Mouse (Mus musculus) cerebral cortex, adult 2 months (tissue): Measurements from ENCODE around the gene Cdrt4.

Experiments used
- WGBS: fragments of 180-500 bp; shearing (Covaris S2); methylation state at CpG from one replicate; pipeline ENCODE4 v1.1.7; 2018; 5-methylcytosine and 5-hydroxymethylcytosine counted together

Cdrt4 gene

DNA sequence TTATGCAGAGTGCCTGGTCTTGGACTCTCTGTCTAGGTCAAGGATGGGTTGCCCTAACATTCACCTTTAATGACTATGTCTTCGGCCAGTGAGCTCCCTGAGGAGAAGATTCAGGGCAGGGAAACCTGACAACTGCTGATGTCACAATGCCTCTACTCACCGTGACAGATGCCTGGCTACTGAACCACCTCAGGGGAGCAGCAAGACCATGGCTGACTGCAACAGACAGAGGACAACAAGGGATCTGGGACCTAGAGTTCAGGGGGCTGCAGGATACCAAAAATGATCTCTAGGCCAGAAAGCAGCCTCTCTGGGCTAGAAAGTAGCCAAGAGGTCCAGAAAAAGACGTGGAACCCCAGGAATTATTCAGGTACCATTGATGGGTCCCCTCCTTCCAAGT, at the start of gene Cdrt4:
Gene Cdrt4, plus strand, starts transcription at position 182 of the 400 bp plus-strand sequence.
- WGBS: 92% methylated on average over 3 of the region's 3 CpGs

DNA sequence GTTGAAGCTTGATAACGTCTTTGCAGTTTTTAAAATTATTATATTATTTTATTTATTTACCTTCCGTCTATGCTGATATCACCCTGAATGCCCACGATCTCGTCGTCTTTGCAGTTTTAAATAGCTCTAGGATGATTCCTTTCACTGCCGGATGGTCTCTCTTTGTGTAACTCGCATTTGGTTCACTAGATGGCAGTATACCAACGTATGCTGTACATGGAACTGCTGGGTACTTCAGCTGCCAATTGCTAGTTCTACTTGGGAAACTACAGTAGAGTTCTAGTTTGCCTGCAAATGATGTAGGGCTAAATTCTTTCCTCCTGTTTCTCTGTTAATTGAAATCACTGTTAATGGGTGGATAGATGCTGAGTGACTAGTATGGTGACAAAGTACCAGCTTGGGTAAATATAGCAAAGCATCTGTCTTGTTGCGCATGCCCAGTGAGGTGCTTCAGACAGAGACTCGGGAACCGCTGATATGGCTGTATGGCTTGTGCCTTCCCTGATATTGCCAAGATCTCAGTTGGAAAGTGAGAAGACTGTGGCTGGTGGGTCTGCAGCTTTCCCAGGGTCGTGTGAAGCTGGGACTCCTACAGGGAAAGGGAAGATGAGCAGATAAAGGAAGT, 49.2 kb upstream of the Cdrt4 start:
- 18% methylated on average over 12 of the region's 12 CpGs for WGBS

DNA sequence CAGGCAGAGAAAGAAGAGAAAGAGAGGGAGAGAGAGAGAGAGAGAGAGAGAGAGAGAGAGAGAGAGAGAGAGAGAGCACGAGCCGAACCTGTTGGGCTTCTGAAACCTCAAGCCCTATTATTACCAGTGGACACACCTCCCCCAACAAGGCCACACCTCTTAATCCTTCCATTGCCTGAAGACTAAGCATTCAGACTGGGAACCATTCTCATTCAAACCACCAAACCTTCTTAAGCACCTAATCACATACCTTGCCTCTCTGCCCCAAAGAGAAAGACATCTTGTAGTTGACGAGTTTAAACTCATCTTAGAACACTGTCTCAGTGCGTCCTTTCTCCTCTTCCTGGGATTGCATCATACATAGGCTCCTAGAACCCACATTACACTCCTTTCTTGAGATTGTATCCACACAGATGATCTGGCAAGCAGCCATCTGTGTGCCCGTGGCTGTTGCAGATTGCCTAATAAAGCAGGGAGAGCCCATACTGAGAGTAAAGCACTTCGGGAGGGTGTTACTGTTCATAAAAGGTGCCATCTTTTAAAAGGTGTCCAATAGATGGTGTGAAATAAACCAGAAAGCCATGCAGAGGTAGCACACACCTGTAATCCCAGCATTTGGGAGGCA, 47.0 kb upstream of the Cdrt4 start:
- WGBS: 74% methylated on average over 6 of the region's 6 CpGs

DNA sequence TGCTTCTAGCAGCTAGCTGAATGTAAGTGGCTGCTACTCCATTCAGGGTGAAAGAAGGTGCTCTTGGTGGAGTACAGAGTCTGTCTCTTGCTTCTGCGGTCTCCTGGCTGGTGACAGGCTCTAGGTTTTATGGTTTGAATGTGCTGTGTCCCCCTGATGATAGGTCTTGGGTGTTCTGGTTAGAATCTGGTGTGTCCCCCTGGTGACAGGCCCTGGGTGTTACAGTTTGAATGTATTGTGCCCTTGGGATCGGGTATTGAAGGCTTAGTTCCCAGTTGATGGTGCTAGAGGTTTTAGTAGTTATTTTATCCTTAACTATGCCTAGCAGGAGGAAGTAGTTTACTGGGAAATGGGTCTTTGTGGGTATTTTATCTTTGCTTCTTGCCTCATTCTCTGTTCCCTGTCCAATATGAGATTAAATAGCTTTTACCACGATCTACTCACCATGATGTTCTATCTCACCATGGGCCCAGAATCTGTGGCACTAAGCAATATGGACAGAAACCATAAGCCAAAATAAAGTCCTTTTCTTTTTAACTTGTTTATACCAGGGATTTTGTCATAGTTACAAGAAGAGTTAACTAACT, 41.2 kb upstream of the Cdrt4 start:
- 82% methylated on average over 3 of the region's 3 CpGs for WGBS

DNA sequence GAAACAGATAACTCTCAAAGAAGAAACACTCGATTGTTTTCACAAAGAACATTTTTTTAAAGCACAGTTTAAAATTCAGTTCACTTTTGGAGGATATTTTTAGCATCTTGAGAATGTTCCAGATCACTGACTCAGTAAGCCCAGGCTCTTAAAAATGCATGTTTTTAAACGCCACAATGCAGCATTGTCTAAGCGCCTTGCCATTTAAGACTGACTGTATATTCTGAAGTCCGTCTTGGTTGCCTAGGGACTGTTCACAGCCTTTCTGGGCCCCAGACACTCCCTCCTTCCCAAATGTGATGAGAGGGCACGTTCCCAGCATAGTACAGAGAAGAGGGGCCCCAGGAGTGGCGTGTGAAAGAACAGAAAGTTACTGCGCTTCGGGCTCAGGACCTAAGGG, 39.6 kb upstream of the Cdrt4 start:
- WGBS: 32% methylated on average over 8 of the region's 8 CpGs

DNA sequence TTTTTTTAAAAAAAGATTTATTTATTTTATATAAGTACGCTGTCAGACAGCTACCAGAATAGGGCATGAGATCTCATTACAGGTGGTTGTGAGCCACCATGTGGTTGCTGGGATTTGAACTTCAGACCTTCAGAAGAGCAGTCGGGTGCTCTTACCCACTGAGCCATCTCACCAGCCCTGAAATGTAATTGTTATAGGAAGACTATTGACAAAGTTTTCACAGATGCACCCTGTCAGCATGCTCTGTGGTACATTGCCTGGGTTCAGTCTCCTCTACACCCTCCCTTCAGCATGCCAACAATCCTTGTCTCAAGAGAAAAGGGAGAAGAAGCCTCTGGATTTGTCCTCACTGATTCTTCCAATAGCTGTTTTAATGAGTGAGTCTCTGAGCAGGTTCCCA, 37.9 kb upstream of the Cdrt4 start:
- WGBS: 80% methylated on average over 2 of the region's 2 CpGs

DNA sequence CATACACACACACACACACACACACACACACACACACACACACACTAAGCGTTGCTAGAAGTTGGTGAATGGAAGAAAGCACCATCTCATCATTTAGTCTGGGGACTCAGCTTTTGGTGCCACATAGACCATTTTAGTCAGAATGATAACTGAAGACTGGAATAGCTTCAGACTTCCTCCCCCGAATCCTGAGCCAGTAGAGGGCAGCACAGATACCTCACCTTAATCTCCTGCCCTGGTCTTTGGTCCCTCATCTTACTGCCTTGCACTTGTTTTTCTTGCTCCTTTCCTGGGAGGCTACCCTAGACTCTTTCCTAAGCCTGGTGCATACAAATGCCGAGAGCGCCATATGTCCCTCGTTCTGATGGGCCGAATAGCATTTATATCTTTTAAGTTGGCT, 36.5 kb upstream of the Cdrt4 start:
- 56% methylated on average over 6 of the region's 6 CpGs for WGBS

DNA sequence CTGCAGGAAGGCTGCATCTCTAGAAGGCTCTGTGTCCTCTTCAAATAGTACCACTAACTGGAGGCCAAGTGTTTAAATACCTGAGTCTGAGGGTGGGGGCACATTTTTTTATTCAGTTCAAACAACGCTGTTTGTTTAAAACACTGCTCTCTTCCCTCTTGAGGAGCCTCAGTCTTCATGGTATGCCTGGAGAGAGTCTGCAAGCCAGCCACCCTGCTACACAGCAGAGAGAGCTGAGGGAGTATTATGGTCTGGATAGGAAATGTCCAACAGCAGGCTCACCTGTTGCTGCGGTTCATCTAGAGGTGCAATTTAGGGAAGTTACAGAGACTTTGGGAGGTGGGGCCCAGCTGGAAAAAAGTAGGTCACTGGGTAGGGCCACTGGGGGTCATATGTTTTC, 35.5 kb upstream of the Cdrt4 start:
- WGBS: 93% methylated on average over 2 of the region's 2 CpGs

DNA sequence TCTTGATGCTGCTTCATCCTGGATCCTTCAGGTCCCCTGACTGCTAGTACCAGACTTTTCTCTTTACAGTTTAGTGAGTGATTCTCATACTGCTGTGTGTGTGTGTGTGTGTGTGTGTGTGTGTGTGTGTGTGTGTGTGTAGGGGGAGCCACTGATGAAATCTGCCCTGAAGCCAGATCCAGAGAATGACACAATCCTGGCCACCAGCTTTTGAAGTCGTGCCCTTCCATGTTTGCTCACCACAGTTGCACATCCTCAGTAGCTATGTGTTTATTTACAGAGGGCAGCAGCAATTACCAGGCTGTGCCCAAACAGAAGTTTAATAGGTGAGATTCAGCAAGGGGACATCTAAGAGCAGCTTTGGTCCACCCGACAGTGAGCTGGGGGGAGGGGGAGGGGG, 34.2 kb upstream of the Cdrt4 start:
- WGBS: 49% methylated on average over 2 of the region's 2 CpGs

DNA sequence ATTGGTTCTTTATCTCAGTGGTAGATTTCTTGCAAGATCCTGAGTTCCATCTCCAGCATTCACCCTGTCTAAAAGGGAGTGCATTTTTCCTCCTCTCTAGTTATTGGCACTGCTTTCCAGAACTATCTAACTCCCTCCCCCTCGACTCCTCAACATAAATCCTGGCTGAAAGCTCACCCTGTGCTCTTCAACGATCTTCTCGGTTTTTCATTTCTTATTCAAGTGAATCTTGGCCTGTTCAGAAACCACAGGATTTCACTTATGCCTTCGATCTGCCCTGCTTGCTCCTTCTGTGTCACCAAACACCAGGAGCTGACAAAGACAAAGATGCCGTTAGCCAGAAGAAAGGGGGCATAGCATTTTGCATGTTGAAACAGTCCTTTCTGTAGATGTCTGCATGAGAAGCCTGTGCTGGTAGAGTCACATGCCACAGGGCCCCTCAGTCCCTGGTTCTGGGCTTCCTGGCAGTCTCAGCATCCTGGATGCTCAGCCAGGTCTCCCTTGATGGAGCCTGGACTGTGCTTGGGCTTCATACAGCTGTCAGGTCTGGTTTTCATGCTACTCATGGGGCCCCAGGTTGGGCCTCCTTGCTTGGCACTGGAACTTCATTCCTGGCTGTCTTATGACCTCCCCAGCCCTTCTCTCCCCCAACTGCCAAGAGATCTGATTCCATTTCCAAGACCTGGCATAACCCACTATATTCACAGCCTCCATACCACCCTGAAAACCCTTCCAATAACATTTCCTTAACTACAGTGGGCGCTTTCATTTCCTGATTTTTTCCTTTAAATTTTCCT, 30.8 kb upstream of the Cdrt4 start:
- WGBS: 56% methylated on average over 6 of the region's 6 CpGs

DNA sequence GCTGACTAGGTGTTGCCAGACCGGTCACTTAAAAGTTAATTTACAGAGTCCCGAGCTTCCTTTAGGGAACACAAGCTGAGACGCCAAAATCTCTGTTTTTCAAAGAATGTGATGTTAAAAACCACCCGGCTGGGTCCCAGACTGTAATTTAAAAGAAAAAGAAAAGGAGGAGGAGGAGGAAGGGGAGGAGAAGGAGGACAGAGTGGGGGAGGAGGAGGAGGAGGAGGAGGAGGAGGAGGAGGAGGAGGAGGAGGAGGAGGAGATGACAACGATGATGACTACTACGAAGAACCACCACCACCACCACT, 30.3 kb upstream of the Cdrt4 start:
- WGBS: 4% methylated on average over 6 of the region's 6 CpGs

DNA sequence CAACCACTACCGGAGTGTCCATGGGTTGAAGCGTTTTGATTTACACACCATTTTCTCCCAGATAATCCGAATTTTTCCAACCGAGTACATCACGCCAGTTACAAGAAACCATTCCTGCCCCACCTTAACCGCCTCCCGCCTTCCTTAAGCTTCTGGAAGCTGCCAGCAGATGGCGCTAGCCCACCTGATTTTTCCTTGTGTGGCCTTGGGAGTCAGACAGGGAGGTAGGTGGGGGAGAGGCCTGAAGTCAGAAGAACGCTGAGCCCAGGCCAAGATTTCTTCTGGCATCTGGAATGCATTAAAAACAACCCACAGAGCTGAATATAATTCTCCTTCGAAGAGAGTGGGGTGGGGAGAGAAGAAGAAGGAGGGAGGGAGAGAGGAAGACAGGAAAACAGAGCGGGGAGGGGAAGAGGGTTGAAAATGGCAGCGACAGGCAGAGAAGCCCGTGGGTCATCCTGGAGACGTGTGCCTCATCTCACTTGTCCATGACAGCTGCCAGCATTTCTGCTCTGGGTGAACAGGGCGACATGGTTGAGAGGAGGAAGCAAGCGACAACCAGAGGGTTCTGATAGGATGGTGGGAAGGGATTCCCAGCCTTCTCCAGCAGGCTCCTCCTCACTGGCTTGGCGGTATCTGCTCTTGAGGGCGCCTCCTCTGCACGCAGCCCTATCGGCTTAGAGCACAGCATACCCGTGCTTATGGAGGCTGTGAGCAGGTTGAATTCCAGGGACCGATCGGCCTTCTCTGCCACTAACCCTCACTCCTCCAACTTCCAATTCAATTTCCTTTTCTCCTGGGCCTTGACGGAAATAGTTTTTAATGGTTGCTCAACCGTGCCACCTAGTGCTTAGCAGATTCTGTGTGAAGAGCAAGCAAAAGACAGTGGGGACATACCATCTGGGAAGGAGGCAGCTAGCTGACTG, 29.7 kb upstream of the Cdrt4 start:
- WGBS: 21% methylated on average over 25 of the region's 25 CpGs

DNA sequence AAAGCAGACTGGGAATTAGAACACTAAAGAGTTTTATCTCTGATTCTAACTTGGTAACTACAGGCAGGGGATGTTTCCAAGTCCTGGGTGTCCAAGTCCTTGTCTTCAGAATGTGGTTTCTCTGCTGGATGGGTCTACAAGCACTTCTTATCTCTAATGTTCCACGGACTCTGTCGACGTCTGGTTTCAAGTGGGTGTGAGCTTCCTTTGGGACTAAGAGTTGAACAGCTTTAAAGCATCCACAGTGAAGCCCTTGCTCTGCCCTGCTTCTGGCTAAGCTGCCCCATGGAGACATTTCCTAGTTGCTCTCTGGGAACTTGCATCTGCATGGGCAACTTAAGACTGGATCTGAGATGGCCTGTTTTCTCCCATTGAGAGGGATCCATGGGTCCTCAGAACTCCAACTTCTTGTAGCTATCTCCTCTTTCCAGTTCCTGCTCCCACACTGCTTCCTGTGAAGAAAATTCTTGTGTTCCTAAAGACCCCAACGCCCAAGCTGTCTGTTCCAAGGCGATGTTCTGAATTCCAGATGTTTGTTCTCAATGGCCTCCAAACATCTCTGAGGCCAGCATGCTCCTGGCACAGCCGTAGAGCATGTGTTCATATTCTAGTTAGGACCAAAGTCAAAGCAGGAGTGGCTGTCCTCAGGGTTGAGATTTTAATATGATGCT, 26.8 kb upstream of the Cdrt4 start:
- 88% methylated on average over 6 of the region's 6 CpGs for WGBS

DNA sequence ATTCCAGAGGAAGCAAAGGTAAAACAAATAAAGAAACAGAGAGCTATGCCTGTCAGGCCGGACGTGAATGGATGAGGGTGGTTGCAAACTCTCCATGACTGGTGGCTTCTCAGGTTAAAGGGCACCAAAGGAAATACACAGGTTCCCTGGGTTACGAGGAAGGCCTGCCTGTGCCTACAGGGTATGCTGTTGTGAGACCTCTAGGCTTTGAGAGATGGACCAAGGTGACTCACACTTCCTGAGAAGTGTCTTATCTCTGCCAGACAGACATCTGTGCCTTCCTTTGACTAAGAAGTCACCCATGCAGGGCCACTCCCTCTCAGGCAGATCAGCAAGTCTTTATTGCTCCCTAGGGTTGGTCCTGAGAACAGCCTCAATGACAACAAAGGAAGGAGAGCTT, 21.2 kb upstream of the Cdrt4 start:
- 84% methylated on average over 3 of the region's 3 CpGs for WGBS

DNA sequence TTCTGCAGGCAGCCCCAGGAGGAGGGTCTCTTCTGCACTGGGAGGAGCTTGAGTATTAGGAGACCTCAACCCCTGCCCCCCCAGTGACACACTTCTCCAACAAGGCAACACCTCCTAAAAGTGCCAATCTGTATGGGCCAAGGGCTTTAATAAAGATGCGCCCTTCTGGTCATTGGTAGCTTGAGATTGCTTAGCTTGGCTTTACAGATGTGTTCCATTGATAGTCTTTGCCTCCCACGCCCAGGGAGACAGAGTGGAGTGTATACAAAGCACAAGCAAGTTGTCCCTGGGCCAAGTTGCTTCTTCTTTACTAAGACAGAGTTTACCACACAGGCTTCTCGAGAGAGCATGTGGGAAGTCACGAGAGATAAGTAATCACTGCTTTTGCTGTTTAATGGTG, 20.4 kb upstream of the Cdrt4 start:
- WGBS: 81% methylated on average over 4 of the region's 4 CpGs

DNA sequence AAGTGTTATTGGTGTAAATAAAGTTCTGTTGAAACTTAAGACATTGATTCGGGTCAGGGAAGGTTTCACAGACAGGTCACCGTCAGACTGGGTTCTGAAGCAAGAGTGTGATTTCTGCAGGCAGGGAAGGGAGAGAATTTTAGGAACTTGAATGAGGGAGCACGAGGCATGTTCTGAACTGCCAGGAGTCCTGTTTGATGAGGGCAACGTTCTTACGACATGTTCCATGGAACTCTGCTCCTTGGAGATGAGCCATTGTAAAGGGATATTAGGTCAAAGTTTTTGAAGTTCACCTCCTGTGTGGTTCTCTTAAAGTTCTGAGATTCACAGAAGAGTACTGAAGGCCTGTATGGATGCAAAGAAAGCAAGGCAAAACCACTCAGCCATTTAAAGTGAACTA, 19.9 kb upstream of the Cdrt4 start:
- WGBS: 88% methylated on average over 5 of the region's 5 CpGs

DNA sequence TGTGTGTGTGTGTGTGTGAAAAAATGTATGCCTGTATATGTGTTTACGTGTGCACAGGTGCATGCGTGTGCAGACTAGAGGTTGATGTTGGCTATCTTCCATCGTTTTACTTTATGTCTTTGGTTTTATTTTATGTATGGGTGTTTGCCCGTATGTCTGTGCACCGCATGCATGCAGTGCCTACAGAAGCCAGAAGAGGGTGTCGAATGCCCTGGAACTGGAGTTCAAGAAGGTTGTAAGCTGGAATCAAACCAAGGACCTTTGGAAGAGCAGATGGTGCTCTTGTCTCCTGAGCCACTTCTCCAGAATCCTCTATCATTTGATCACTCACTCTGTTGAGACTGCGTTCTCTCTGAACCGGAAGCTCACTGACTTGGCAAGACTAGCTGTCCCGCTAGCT, 17.9 kb upstream of the Cdrt4 start:
- 89% methylated on average over 9 of the region's 9 CpGs for WGBS

DNA sequence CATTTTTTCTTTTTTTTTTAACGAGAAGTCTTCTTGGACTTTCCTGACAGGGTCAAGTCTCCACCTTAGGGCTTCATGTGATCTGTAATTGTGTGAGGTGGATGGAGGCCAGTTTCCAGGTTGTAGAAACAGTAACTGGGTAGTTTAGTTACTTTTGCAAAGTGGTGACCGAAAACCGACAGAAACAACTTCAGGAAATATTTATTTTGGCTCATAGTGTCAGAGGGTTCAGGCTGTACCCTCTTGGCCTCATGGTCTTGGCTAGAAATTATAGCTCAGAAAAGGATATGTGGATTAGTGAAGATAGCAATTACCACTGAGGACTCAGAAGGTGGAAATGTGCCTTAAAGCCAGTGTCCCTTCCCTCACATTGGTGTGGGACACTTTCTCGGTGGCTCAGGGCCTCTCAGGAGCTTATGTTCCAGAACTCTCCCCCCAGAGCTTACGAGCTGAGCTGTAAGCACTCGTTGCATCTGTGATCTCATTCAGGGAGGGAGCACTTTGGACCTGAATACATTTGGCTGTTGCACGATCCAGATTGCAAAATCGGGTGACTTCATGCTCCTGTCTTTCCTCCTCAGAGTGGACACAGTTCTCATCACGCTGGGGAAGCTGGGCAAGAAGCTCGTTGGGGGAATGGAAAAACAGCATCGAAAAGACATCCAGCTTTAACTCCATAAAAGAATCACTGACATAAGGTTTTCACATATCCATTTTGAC, 16.0 kb upstream of the Cdrt4 start:
- 86% methylated on average over 11 of the region's 11 CpGs for WGBS

DNA sequence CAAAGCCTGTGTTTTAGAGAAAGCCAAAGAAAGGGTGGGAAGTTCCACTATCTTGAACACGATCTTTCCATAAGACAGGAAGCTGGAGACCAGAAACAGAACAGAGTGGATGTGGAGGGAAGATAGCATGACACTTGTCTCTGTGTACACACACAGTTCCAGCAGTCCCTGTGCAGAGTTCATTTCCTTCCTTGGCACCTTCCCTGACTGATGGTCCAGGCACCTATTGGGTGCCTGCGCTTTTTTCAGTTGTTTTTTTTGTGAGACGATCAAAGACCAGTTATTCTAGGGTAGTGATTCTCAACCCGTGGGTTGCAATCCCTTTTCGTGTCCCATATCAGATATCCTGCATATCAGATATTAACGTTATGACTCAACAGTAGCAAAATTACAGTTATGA, 13.0 kb upstream of the Cdrt4 start:
- 71% methylated on average over 6 of the region's 6 CpGs for WGBS

DNA sequence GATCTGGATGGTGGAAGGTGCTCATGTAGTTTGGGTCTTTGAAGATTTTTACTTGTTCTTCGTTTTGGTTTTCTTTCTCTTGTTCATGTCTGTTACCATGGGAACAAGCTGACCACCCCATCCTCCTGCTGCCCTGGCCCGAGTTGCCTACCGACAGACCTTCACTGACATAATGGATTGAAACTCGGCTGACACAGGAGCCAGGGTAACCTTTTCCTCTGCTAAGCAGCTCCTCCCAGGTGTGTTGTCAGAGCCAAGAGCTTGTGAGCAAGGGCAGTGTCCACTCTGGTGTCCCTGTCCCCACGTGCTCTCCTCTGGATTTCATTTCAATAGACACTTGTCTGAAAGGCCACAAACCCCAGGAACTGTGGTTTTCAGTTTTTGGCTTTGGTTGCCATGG, 12.1 kb upstream of the Cdrt4 start:
- 74% methylated on average over 5 of the region's 5 CpGs for WGBS

DNA sequence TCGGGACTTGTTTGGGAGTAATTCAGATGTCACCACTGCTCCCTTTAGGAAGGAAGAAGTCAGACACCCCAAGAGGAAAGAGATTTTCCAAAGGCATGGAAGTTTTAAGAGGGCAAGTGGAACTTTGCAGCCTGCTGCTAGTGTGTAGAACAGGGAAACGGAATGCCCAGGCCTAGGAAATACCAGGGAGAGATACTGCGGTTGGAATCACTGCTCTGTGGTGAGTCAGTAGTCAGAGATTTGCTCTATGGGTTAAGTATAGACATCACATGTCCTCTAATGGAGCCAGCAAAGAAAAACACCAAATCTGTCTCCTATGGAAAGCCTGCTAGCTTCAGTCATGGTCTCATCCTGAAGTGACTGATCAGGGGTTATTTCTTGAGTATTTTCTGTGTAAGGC, 10.8 kb upstream of the Cdrt4 start:
- WGBS: 86% methylated on average over 3 of the region's 3 CpGs
